Mouse (Mus musculus) gonadal fat pad, adult 2 months (tissue): ENCODE data around the gene Clip2. TPM values are rescaled to one million over a fixed set of nuclear protein-coding genes. Genes with fewer than 3 reads are reported as not detected.
A peak's percentile ranks its signal among the peaks of the same experiment; 100 is the strongest.

Experiments used
- DNase-seq: peaks from one replicate; pipeline ENCODE4 v3.0.0-alpha.2; 2012; ENCODE audit warnings: low read depth
- polyA plus RNA-seq: library from polyadenylated mRNA; depleted of rRNA; stranded (reverse); fragments of >200 nt; gene quantifications from 2 replicates; pipeline ENCODE4 v1.2.3, GENCODE M21; 2012

Clip2 gene
- polyA plus RNA-seq, 1 experiment, result 12.8 TPM

GRCm38 (mm10) chr5:134525971-134526711 lies 26.1 kb downstream of the Clip2 start:
- DNase-seq, result no peak

GRCm38 (mm10) chr5:134523728-134524127 lies 28.5 kb downstream of the Clip2 start:
- no peak for DNase-seq

GRCm38 (mm10) chr5:134522524-134522923 lies 29.7 kb downstream of the Clip2 start:
- no peak for DNase-seq

GRCm38 (mm10) chr5:134521806-134522205 lies 30.4 kb downstream of the Clip2 start:
- no peak for DNase-seq

- no peak for DNase-seq
These were observed 31.1 kb downstream of the Clip2 start for GRCm38 (mm10) chr5:134521131-134521530.

GRCm38 (mm10) chr5:134520120-134520519 lies 32.1 kb downstream of the Clip2 start:
- DNase-seq, result no peak

GRCm38 (mm10) chr5:134519471-134519870 lies 32.8 kb downstream of the Clip2 start:
- peak; percentile 51 for DNase-seq

GRCm38 (mm10) chr5:134512086-134512485 lies 40.1 kb downstream of the Clip2 start:
- no peak for DNase-seq

GRCm38 (mm10) chr5:134510266-134510665 lies 42.0 kb downstream of the Clip2 start:
- DNase-seq, result no peak

GRCm38 (mm10) chr5:134508965-134509364 lies 43.3 kb downstream of the Clip2 start:
- no peak for DNase-seq

- DNase-seq, result no peak
These were observed 44.3 kb downstream of the Clip2 start for GRCm38 (mm10) chr5:134507859-134508399.

- DNase-seq, result no peak
These were observed 44.9 kb downstream of the Clip2 start for GRCm38 (mm10) chr5:134507307-134507706.

- no peak for DNase-seq
These were observed 46.4 kb downstream of the Clip2 start for GRCm38 (mm10) chr5:134505810-134506292.

- DNase-seq, result no peak
These were observed 49.6 kb downstream of the Clip2 start for GRCm38 (mm10) chr5:134502591-134502990.

- no peak for DNase-seq
These were observed 50.8 kb downstream of the Clip2 start for GRCm38 (mm10) chr5:134501453-134501852.

GRCm38 (mm10) chr5:134500681-134501080 lies 51.6 kb downstream of the Clip2 start:
- no peak for DNase-seq

GRCm38 (mm10) chr5:134500062-134500461 lies 52.2 kb downstream of the Clip2 start:
- DNase-seq, result no peak

GRCm38 (mm10) chr5:134497026-134497425 lies 55.2 kb downstream of the Clip2 start:
- no peak for DNase-seq

GRCm38 (mm10) chr5:134495796-134496195 lies 56.4 kb downstream of the Clip2 start:
- DNase-seq, result no peak

GRCm38 (mm10) chr5:134494142-134494541 lies 58.1 kb downstream of the Clip2 start:
- no peak for DNase-seq

- no peak for DNase-seq
These were observed 59.3 kb downstream of the Clip2 start for GRCm38 (mm10) chr5:134492956-134493355.

- no peak for DNase-seq
These were observed 60.4 kb downstream of the Clip2 start for GRCm38 (mm10) chr5:134491712-134492417.

GRCm38 (mm10) chr5:134491206-134491605 lies 61.0 kb downstream of the Clip2 start:
- no peak for DNase-seq
